Mouse (Mus musculus) hindbrain, postnatal 0 days (tissue): Measurements from ENCODE around the gene Tmem106c. TPM values are rescaled to one million over a fixed set of nuclear protein-coding genes. Genes with fewer than 3 reads are reported as not detected.

Experiments used
- ATAC-seq: fragments of 200-750 bp; cut with Nextera tagmentation; 2 replicates; pipeline ENCODE4 v1.8.0; 2017; ENCODE audit warnings: mild to moderate bottlenecking, moderate TSS enrichment, moderate library complexity
- DNase-seq: peaks from one replicate; pipeline ENCODE4 v3.0.0-alpha.2; 2015; ENCODE audit warnings: low spot score
- H3K27ac ChIP-seq: fragments of 300-500 bp; sonication (generic); 2 replicates; pipeline ENCODE4 v1.5.1; 2014; ENCODE audit warnings: mild to moderate bottlenecking
- H3K27me3 ChIP-seq: fragments of 300-500 bp; sonication (generic); 2 replicates; pipeline ENCODE4 v1.6.1; 2014; ENCODE audit warnings: low read length, mixed read lengths; ENCODE audit not compliant: insufficient read depth
- H3K36me3 ChIP-seq: fragments of 300-500 bp; sonication (generic); 2 replicates; pipeline ENCODE4 v1.6.1; 2014; ENCODE audit warnings: low read length, mixed read lengths; ENCODE audit not compliant: insufficient read depth
- H3K4me1 ChIP-seq: fragments of 300-500 bp; sonication (generic); 2 replicates; pipeline ENCODE4 v1.6.1; 2014; ENCODE audit warnings: antibody characterized with exemption, low read length, mixed read lengths; ENCODE audit not compliant: insufficient read depth
- H3K4me2 ChIP-seq: fragments of 300-500 bp; sonication (generic); 2 replicates; pipeline ENCODE4 v1.6.1; 2014; ENCODE audit warnings: low read depth, mild to moderate bottlenecking, low read length, moderate library complexity, mixed read lengths
- H3K4me3 ChIP-seq: fragments of 300-500 bp; sonication (generic); 2 replicates; pipeline ENCODE4 v1.5.1; 2014; ENCODE audit warnings: low read length
- H3K9ac ChIP-seq: fragments of 300-500 bp; sonication (generic); replicated peaks from 2 replicates; pipeline ENCODE4 v1.6.1; 2014; ENCODE audit warnings: mild to moderate bottlenecking, low read length, moderate library complexity, mixed read lengths
- H3K9me3 ChIP-seq: fragments of 300-500 bp; sonication (generic); 2 replicates; pipeline ENCODE4 v1.6.1; 2016; ENCODE audit warnings: low read length, mixed read lengths
- CTCF ChIP-seq: IDR thresholded peaks from 2 replicates; pipeline ENCODE4 v1.5.1; 2016; ENCODE audit warnings: antibody characterized with exemption, control low read depth, low read depth
- WGBS: fragments of 180-500 bp; shearing (Covaris S2); extraction: QIAGEN DNeasy Blood & Tissue Kit; methylation state at CpG from one replicate; pipeline ENCODE4 v1.1.7; 2014; 5-methylcytosine and 5-hydroxymethylcytosine counted together
- polyA plus RNA-seq: library from polyadenylated mRNA; unstranded; fragments of >200 nt; fragmentation: Nextera tagmentation; extraction: Ambion mirVana; gene quantifications from 2 replicates; pipeline ENCODE4 v1.2.1, GENCODE M21; 2015
- total RNA-seq: library from RNA; depleted of rRNA; stranded (reverse); fragments of >200 nt; gene quantifications from 2 replicates; pipeline ENCODE4 v1.2.3, GENCODE M21; 2014

The Tmem106c gene
- total and polyA plus RNA-seq, 2 experiments from 2014 or later, result 53.7 to 55.9 TPM

GRCm38 (mm10) chr15:97927018-97927417, 37.0 kb upstream of the Tmem106c start:
- WGBS, result 59% methylated on average over 4 of the region's 4 CpGs

GRCm38 (mm10) chr15:97927821-97928220, 36.2 kb upstream of the Tmem106c start:
- TF ChIP-seq CTCF, result no peak
- DNase-seq, result no peak
- no peak overlapping the region for H3K4me3 ChIP-seq
- no peaks in the 10 kb centered on the region for H3K4me1 ChIP-seq
- ATAC-seq, result no peak
- no peaks in the 10 kb centered on the region for H3K36me3 ChIP-seq
- no peak overlapping the region for H3K4me2 ChIP-seq
- H3K27ac ChIP-seq, result no peak overlapping the region
- no peaks in the 10 kb centered on the region for H3K9me3 ChIP-seq
- 78% methylated on average over 6 of the region's 6 CpGs for whole genome bisulfite sequencing
- no peaks in the 10 kb centered on the region for H3K27me3 ChIP-seq
- H3K9ac ChIP-seq, result no peak overlapping the region

More at GRCm38 (mm10) chr15:97927018-97927417, 37.0 kb upstream of the Tmem106c start:
- DNase-seq, result no peak
- no peak overlapping the region for H3K27ac ChIP-seq
- H3K27me3 ChIP-seq, result no peaks in the 10 kb centered on the region
- H3K4me3 ChIP-seq, result no peak overlapping the region
- no peaks in the 10 kb centered on the region for H3K9me3 ChIP-seq
- H3K4me2 ChIP-seq, result no peak overlapping the region
- TF ChIP-seq CTCF, result no peak
- no peaks in the 10 kb centered on the region for H3K36me3 ChIP-seq
- no peak overlapping the region for H3K9ac ChIP-seq
- H3K4me1 ChIP-seq, result no peaks in the 10 kb centered on the region
- no peak for ATAC-seq

- H3K27ac ChIP-seq, result no peak overlapping the region
- DNase-seq, result peak; percentile 31
- TF ChIP-seq CTCF, result no peak
- no peaks in the 10 kb centered on the region for H3K9me3 ChIP-seq
- no peaks in the 10 kb centered on the region for H3K36me3 ChIP-seq
- H3K4me1 ChIP-seq, result no peaks in the 10 kb centered on the region
- H3K9ac ChIP-seq, result no peak overlapping the region
- no peak overlapping the region for H3K4me3 ChIP-seq
- no peak overlapping the region for H3K4me2 ChIP-seq
- 61% methylated on average over 13 of the region's 13 CpGs for WGBS
- H3K27me3 ChIP-seq, result no peaks in the 10 kb centered on the region
- ATAC-seq, result no peak
Observed at GRCm38 (mm10) chr15:97929259-97929824, 34.7 kb upstream of the Tmem106c start.

GRCm38 (mm10) chr15:97932441-97932840, 31.6 kb upstream of the Tmem106c start:
- 90% methylated on average over 12 of the region's 12 CpGs for WGBS
- Histone ChIP-seq H3K27ac (no peak overlapping the region), H3K36me3 (no peaks in the 10 kb centered on the region), H3K27me3 (no peaks in the 10 kb centered on the region), H3K9me3 (no peaks in the 10 kb centered on the region), H3K4me1 (no peaks in the 10 kb centered on the region), H3K4me2 (no peak overlapping the region), H3K9ac (no peak overlapping the region), H3K4me3 (no peak overlapping the region)
- no peak for DNase-seq
- no peak for TF ChIP-seq CTCF
- ATAC-seq, result no peak

DNA sequence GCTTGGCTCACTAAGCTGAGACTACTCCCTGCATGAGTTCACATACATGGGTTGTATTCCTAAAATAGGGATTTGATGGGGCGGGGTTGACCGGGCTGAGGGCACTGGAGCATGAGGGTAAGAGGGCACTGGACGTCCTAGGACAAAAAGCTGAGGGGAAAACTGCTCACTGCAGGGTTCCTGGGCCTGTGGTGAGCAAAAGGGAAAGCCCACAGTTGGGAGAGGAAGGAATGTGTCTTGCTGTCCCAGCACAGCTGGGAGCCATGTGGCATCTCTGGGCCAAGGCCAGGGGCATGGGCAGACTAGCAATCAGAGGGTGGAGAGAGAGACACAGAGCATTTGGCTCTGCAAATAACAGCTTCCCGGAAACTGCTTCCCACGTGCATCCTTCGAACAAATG, 25.4 kb upstream of the Tmem106c start:
- ATAC-seq (no peak), DNase-seq (no peak)

DNA sequence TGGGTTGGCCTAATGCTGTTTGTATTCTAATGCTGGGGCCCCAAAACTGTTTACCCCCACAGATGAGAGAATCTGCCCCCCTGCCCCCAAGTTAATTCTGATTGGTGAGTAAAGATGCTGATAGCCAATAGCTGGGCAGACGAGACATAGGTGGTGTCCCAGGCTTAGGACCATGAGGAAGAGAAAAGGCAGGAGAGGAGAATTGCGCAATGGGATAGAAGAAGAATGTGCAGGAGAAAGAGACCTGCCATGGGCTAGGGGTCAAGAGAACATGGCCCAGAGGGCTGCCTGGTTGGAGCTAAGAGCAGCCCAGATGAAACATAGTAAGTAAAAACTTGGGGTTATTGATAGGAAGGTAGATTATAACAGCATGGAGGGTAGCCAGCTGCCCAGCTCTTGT, 23.9 kb upstream of the Tmem106c start:
- no peak overlapping the region for H3K27ac ChIP-seq
- WGBS, result 89% methylated on average over 2 of the region's 2 CpGs
- ATAC-seq, result no peak

More for the DNA sequence above, 25.4 kb upstream of the Tmem106c start:
- Histone ChIP-seq H3K4me2 (no peak overlapping the region), H3K36me3 (no peaks in the 10 kb centered on the region), H3K4me1 (no peaks in the 10 kb centered on the region), H3K27me3 (no peaks in the 10 kb centered on the region), H3K9me3 (no peaks in the 10 kb centered on the region), H3K4me3 (no peak overlapping the region), H3K27ac (no peak overlapping the region), H3K9ac (no peak overlapping the region)
- TF ChIP-seq CTCF, result no peak
- 40% methylated on average over 6 of the region's 6 CpGs for WGBS

GRCm38 (mm10) chr15:97941306-97941705, 22.7 kb upstream of the Tmem106c start:
- Histone ChIP-seq H3K9ac (no peak overlapping the region), H3K4me1 (no peaks in the 10 kb centered on the region), H3K4me3 (no peak overlapping the region), H3K27me3 (no peaks in the 10 kb centered on the region), H3K4me2 (no peak overlapping the region), H3K36me3 (no peaks in the 10 kb centered on the region), H3K9me3 (no peaks in the 10 kb centered on the region), H3K27ac (no peak overlapping the region)
- ATAC-seq, result no peak
- no peak for TF ChIP-seq CTCF
- WGBS, result 95% methylated on average over 2 of the region's 2 CpGs
- DNase-seq, result no peak

More for the DNA sequence above, 23.9 kb upstream of the Tmem106c start:
- TF ChIP-seq CTCF, result no peak
- Histone ChIP-seq H3K4me2 (no peak overlapping the region), H3K4me1 (no peaks in the 10 kb centered on the region), H3K36me3 (no peaks in the 10 kb centered on the region), H3K27me3 (no peaks in the 10 kb centered on the region), H3K4me3 (no peak overlapping the region), H3K9me3 (no peaks in the 10 kb centered on the region), H3K9ac (no peak overlapping the region)
- no peak for DNase-seq
